Mouse (Mus musculus): ENCODE data around the gene Pde4c.

GRCm38 (mm10) chr8:70708281-70708680, 15.2 kb upstream of the Pde4c start:
- no peak for TF ChIP-seq POLR2A (IDR thresholded peaks at IDR 0.05; ENCODE audit: control insufficient read depth, low read depth, low read length)
- 0 out of 2 replicates have a peak, but pooled peaks have one; percentile 3 for TF ChIP-seq CTCF (IDR thresholded peaks at IDR 0.05; ENCODE audit: control insufficient read depth, insufficient read depth, insufficient replicate concordance, low read depth, low read length)
